Mouse (Mus musculus): ENCODE data around the gene Slc30a1.

Slc30a1 gene

DNA sequence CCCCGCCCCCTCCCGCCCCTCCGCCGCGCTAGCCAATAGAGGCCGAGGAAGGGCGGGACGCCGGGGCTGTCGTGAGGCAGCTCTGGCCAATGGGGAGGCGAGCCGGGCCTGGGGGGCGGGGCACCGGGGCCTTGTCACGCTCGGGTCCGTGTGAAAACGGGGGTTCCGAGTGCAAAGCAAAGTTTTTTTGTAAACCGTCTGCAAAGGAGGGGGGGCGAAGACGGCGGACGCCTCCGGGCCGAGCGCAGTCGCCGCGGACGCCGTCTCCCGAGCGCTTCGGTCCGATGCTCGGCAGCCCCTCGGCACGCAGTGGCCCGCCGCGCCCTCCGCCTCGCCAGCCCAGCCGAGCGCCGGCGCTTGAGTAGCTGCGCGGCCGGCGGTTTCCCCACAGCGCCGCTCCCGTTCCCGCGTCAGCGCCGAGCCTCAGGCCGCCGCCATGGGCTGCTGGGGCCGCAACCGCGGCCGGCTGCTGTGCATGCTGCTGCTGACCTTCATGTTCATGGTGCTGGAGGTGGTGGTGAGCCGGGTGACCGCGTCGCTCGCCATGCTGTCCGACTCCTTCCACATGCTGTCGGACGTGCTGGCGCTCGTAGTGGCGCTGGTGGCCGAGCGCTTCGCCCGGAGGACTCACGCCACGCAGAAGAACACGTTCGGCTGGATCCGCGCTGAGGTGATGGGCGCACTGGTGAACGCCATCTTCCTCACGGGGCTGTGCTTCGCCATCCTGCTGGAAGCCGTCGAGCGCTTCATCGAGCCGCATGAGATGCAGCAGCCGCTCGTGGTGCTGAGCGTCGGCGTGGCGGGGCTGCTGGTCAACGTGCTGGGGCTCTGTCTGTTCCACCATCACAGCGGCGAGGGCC is at the start of gene Slc30a1:
Gene Slc30a1 (plus strand): TSS at position 197 of the 860 bp plus-strand sequence.
- peak; percentile 97 to 99 for DNase-seq

DNA sequence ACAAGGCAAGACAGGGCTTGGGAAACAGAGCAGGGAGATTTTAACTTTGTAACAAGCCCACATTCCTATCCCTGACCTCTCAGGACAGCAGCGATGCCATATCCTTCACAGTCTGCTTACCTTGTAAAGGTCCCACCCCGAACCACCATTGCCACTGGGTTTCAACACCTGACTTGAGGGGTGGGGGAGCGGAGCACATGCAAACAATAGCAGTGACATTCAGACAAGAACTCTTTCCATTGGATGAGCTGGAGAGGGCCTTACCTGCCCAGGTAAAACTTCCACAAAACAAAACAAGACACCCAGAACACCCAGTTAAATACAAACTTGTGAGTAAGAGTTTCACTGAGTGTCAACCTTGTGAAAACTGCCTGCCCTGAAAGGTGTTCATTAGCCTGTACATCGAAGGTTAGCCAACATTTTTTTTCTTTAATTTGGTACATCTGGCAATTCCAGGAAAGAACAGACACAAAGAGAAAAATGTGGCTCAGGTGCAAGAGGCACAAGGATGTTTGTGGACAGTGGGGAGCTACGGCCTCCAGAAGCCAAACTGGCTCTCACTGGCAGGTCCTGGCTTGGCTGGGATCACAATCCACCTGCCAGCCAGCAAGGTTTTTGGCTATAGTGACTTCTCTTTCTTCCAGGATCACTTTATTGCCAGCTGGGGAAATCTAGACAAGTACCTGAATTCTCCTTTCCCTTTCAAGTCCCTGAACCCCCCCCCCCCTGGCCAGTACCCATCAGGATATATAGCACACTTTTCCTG is 49.5 kb upstream of the Slc30a1 start:
- DNase-seq = no peak

DNA sequence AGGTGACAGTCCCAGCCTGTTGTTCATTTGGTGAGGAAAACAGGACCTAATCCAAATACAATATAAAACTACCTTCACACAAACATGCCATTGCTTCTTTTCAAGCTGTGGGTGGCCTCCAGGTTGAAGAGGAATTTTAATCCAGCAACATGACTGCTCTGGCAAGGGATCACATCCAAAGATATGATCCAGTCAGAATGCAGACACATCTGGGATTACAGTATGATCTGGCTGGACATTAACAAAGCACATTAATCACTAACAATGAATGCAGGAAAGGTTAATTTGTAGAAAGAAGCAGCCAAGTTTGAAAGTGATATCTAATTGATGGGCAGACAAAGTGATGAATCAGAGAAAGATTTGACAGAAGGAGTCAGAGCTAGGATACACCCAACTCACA is 48.4 kb upstream of the Slc30a1 start:
- DNase-seq = no peak

DNA sequence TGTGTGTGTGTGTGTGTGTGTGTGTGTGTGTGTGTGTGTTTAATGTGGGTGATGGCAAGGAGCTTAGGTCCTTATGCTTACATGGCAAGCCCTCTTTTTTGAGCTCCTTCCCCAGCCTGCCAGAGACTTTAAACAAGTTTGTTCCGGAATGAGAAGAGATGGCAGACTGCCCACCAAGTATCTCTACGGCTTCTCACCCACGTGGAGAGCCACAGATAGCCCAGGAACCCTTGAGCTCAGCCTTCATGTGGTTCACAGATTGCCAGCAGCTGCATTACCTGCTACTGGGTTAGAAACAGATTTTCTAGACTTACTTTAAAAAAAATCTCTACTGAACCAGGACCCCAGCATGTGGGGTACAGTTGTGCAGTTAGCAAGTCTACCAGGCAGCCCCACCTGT is 46.7 kb upstream of the Slc30a1 start:
- no peak for DNase-seq

DNA sequence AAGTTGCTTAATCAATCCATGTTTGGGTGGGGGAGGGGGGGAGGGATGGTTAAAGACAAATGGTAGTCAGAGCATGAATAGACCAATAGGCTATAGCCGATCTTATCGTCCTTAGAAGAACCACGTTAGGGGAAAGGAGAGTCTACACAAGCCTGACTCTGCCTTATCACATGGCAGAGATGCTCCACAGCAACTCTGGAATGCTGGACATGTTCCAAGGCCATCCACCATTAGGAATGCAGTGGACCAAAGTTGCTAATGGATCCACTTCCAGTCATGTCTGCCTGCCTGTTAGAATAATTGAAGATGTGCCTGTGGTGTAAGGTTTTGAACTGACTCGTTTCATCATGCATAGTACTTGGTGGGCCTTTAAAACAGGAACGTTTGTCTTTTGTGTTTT is 45.3 kb upstream of the Slc30a1 start:
- DNase-seq = no peak

DNA sequence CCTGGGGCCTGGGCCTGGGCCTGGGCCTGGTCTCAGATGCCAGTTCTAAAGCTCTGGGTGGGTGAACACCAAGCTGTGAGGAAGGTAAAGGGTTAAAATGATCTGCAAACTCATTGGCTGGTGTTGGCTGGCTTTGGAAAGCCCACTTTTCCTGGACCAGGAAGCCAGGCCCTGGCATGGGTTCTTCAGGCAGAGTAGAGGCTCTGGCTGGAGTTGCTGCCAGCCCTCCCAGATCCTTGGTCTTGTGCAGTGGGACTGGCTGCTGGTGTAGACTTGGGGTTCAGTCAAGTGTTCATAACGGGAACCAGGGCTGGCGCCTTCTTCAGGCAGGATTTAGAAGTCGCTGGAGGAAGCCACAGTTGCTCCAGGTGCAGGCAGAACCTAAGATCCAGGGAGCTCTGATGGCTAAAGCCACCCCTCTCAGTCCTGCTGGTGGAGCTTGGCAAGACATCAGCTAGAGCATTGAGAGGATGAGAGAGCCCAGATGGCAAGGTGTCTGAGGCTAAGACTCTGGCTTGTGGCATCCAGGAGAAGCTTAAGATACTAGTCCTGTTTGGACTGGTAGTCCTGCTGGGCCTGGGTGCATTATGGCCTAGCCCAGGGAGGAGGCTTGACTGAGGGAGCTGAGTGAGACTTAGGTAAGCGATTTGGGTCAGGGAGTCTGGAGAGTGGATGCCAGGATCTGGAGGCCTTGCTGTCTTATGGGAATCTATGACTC is 42.6 kb upstream of the Slc30a1 start:
- DNase-seq = no peak

DNA sequence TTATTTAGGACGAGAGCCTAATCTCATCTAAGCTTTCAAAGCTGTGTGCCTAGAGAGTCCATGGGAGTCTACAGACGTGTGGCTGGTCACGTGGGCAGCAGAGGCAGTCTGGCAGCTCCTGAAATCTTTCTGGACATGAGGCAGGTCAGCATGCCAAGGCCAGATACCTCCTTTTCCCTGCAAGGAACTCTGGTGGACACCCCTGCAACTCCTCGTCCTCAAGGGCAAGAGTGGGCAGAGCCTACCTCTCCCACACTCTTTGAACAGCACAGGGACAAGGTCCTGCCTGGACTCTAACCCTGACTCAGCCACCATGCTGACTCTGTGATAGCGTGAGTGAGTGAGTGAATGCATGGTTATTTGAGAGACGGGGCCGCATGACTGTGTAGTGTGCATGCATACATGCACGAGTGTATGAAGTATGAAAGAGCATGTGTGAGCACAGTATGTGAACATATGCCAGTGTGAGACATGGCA is 42.0 kb upstream of the Slc30a1 start:
- no peak for DNase-seq

DNA sequence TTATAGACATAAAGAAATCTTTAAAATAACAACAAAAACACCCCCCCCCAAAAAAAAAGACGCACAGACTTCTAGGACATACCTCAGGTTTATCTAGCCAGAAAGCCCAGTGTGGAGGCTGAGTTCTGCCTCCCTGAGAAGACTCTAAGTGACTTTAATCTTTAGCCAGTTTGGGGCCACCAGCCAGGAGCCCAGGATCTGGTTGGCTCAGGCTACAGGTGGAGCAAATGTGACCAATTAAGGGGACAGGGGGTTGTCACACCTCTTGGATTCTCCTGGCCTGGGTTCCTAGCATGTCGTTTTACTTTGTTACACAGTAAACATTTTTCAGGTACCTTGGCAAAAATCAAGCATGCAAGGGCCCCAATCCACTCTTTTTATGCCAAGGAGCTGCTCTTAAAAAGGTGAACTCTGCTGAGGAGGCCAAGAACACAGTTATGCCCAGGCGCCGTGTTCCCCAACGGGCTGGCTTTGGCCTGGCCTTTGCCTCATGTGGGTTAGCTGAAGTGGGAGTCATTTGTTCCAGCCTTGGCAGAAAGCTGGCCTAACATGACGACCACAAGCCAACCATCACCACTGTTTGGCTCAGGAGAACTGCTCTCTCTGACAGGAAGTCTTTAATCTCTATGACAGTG is 34.4 kb upstream of the Slc30a1 start:
- no peak for DNase-seq

DNA sequence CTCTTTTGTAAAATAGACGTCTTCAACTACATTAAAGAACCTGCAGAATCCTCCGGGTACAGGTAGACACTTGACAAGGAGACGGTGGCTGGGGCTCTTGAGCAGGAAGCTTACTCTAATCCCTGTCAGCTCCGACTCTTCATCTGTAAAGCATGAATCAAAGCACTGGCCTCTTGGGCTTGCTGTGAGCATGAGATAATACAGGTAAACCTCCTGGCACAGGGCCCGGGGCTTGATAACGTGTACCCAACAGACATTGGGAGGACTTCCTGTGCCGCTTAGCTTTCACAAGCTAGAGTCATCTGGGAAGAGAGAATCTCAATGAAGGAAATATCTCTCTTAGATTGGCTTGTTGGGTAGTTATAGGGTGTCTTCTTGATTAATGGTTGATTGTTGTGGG is 31.6 kb upstream of the Slc30a1 start:
- no peak for DNase-seq

DNA sequence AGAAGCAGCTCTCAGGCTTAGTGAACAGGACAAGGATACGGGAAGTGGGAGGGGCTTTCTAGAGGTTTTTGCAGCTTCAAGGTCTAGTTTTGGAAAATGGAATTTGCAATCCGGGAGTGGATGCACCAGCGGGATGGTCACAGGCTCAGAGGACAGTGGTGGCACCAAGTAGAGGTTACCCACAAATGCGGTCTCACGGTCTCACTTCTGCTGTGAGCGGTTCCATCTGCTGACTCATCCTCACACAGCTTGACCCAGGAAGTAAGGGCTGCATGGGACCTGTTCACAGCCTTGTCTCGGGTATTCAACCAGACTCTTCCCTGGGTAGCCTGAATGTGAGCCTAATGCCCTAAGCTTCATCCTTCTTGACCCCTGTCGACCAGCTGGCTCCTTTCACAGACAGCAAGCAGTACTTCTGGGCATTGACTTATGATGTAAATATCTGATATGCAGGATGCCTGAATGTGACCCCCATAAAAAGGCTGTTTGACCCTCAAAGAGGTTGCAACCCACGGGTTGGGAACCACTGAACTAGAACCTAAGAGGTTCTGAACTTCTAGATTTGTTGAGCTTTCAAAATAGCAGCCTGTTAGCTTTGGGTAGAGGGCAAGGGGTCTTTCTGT is 30.8 kb upstream of the Slc30a1 start:
- no peak for DNase-seq

DNA sequence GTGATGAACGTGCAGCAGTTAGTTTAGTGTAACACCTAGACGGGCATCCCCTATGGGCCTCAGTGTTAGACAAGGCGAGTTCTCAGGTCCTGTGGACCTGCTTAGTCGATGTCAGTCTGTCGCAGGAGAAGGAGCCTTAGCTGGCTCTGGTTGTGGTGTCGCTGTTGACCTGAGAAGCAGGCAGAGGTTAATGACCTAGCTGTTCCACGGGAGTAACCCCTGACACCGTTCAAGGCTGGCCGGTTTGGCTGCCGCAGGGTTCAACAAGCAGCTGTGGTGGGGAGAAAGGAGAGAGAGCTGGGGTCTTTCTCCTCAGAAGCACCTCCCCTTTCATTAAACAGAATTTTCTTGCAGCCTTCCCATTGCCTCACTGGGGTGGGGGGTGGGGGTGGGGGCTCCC is 28.9 kb upstream of the Slc30a1 start:
- no peak for DNase-seq

DNA sequence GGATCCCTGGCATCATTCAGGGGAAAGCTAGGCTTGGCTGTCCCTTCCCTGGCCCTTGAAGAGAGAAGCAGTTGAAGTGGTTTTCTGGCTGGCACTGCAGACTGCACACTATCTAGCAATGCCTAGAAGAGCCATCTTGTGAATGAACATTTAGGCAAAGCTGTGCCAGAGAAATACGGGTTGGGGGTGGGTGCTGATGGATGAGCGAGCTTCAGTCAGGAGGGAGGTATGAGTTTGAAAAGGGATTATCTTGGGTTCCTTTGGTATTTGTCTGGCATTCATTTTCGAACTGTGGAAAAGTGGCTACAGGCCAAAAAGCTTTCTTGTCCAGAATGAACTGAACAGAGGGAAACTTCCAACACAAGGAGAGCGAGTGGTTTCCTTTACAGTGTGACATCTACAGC is 28.0 kb upstream of the Slc30a1 start:
- DNase-seq = no peak

DNA sequence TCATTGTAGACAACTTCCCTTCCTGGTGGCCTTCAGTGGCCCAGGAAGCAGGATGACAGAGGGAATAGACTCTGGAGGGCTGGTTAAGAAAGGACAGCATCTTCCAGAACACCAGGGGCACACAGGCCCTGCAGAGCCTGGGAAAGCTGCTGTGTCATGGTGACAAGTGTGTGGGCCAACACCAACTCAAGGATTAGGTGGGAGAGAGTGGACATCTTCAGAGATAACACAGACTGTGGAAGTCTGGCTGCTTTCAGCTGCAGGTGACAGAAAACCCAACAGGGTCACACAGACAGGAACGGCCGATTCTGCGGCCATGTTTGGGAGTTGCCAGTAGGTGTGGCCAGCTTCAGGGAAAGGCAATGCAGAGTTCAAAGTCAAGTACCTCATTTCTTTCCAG is 26.3 kb upstream of the Slc30a1 start:
- no peak for DNase-seq

DNA sequence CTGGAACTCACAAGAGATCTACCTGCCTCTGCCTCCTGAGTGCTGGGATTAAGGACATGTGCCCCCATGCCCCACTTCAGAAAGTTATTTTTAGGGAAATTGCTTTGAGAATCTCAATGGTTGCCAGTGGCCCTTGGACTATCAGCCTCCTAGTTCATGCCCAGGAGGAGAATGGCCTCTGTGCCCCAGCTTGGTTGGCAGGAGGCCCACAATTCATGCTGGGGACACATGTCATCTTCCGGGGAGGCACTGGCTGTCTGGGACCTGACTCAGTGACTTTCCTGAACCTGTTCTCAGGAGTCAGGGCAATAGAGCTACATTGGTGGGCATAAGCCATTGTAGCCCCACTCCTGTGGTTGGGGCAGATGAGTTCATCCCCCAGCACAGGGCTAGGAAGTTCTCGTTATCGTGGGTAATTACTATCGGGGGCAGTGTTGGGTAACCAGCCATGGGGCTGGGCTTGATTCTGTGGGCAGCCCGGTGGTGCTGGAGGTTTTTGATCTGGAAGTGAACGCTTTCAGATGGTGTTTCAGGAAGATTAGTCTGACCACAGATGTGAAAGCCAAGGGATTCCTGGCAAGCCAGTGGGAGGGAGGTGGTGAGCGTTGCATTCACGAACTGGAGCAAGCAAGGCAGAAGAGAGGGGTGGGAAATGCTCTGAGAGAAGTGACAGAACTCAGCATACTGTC is 25.5 kb upstream of the Slc30a1 start:
- no peak for DNase-seq

DNA sequence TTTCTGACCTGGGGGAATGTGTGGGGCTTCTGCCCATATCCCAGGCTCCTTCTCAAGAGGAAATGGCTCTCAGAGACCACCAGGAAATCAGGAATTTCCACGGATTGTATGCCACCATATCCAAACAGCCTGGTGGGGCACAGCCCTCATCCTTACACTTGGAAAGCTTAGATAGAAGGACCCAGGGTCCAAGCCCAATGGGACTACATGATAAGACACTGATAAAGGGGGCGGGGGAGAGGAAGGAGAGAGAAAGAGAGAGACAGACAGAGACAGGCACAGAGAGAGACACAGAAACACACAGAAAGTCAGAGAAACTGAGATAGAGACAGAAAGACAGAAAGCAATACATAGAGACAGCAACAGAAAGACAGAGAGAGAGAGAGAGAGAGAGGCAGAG is 24.9 kb upstream of the Slc30a1 start:
- DNase-seq = no peak

DNA sequence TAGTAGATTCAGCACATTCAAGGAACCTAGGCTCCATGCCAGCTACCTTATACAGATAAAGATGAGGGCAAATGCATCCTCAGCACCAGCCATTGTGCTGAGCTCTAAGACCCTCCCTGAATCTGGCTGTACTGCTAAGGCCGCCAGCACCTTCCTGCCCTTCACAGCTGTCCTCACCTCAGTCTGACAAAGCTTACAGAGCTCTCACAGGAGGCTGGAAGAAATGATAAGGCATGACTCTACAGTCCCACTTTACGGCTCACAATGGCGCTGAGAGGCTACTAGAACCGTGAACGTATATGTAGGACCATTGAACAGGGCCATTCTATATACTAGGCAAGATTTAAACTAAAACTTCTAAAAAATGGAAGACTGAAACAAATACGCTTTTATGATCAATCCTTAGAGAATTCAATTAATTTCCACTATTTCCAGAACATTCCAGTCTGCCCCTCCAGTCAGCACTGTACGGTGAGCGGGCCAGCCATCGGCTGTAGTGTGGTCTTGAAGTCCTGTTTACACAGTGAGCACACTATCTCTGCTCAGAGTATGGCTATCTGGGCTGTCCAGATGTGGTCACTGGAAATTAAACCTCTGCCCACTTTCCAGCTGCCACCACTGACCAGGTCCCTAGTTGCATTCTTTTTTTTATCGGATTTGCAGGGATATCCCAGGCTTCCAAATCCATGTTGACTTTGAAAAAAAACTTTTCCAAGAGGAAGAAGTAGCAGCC is 23.9 kb upstream of the Slc30a1 start:
- DNase-seq = no peak

DNA sequence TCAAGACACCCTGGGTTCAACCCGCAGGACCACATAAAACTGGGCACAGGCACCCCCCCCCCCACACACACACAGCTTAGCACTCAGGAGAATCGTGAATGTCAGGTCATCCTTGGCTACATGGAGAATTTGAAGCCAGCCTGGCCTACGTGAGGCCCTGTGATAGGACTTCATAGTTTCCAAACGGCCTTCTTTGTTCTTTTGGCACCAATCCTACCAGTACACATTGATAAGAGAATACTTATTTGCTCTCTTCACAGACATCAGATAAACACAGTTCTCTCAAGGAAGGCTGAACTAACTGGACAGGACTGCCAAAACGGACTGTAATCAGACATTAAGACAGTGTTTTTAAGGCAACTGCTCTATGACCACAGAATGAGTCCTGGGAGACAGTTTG is 22.9 kb upstream of the Slc30a1 start:
- no peak for DNase-seq

DNA sequence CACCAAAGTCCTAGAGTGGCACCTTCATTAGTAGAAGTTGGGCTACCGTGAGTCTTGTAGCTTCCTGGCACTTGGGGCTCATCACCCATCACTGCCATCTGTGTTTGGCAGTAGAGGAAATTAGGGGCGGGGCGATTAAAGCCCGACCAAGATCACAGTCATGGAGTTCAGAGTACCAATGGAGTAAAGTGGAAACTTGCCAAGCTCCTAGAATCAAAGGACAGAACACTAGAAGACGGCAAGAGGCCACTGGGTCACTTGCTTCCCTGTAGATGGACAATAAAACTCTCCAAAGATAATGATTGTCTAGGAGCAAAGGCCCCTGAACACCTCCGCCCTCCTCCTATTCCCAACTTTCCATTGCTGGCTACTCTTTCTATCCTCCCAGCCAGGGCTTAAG is 14.7 kb upstream of the Slc30a1 start:
- DNase-seq = no peak

DNA sequence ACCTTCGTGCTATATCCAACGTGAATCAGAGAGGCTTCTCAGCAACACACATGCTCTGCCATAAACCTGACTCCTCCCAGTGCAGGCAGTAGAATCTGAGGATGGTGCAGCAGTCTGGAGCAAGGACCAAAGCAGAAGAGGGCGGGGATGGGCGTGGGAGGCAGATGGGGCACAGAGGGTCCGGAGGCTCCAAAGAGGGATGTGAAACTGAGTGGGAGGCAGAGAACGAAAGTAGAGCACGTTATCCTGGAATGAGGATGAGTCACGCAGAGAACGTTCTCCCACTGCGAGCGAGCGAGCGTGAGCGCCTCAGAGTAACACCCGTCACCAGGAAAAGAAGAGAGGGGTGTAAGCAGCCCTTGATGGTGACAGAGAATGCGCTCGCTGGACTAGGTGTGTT is 12.2 kb upstream of the Slc30a1 start:
- no peak for DNase-seq

DNA sequence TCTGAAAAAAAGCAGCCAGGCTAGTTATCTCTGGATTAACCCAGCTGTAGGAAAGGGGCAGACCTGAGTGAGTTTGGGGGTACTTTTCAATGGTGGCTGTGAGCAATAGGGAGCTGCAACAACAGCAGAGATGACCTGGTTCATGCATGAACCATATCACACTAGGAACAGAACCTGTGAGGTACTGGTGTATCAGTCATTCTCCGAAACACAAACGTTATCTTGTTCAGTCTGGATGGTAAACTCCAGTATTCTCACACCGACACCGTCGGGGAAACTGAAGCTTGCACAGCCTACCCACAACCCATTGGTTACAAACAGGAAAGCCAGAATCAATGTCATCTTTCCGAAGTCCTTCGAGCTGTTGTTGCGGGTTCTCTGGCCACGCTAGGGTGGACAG is 11.7 kb upstream of the Slc30a1 start:
- DNase-seq = no peak

Measured in spleen, adult 18-20 months (tissue).